Mouse (Mus musculus) intestine, embryonic 16.5 days (tissue): Measurements from ENCODE around the gene Gabarap. TPM values are rescaled to one million over a fixed set of nuclear protein-coding genes. Genes with fewer than 3 reads are reported as not detected.
A peak's percentile ranks its signal among the peaks of the same experiment; 100 is the strongest.

Experiments
- ATAC-seq: fragments of 200-750 bp; cut with Nextera tagmentation; 2 replicates; pipeline ENCODE4 v1.8.0; 2017; ENCODE audit warnings: moderate TSS enrichment, moderate library complexity
- H3K27ac ChIP-seq: fragments of 300-500 bp; sonication (generic); 2 replicates; pipeline ENCODE4 v1.5.1; 2014; ENCODE audit warnings: mild to moderate bottlenecking, low read length
- H3K27me3 ChIP-seq: fragments of 300-500 bp; sonication (generic); replicated peaks from 2 replicates; pipeline ENCODE4 v1.6.1; 2014; ENCODE audit warnings: low read length, control low read depth, mixed read lengths; ENCODE audit not compliant: control insufficient read depth, insufficient read depth
- H3K36me3 ChIP-seq: fragments of 300-500 bp; sonication (generic); 2 replicates; pipeline ENCODE4 v1.6.1; 2014; ENCODE audit warnings: low read length, control low read depth; ENCODE audit not compliant: control insufficient read depth, insufficient read depth
- H3K4me1 ChIP-seq: fragments of 300-500 bp; sonication (generic); 2 replicates; pipeline ENCODE4 v1.6.1; 2014; ENCODE audit warnings: low read length, control low read depth, mixed read lengths; ENCODE audit not compliant: control insufficient read depth, insufficient read depth
- H3K4me2 ChIP-seq: fragments of 300-500 bp; sonication (generic); 2 replicates; pipeline ENCODE4 v1.6.1; 2014; ENCODE audit warnings: low read depth, low read length, control low read depth
- H3K4me3 ChIP-seq: fragments of 300-500 bp; sonication (generic); 2 replicates; pipeline ENCODE4 v1.5.1; 2014; ENCODE audit warnings: mild to moderate bottlenecking, low read length
- H3K9ac ChIP-seq: fragments of 300-500 bp; sonication (generic); 2 replicates; pipeline ENCODE4 v1.6.1; 2014; ENCODE audit warnings: low read depth, low read length
- H3K9me3 ChIP-seq: fragments of 300-500 bp; sonication (generic); 2 replicates; pipeline ENCODE4 v1.6.1; 2016; ENCODE audit warnings: low read length, control low read depth; ENCODE audit not compliant: control insufficient read depth
- whole genome bisulfite sequencing: fragments of 180-500 bp; shearing (Covaris S2); extraction: QIAGEN DNeasy Blood & Tissue Kit; methylation state at CpG from one replicate; pipeline ENCODE4 v1.1.7; 2014; 5-methylcytosine and 5-hydroxymethylcytosine counted together
- polyA plus RNA-seq: library from polyadenylated mRNA; unstranded; fragments of >200 nt; fragmentation: Nextera tagmentation; extraction: Ambion mirVana; gene quantifications from 2 replicates; pipeline ENCODE4 v1.2.1, GENCODE M21; 2015

Gabarap gene
- polyA plus RNA-seq = 639 and 679 TPM in 2 replicates

GRCm38 (mm10) chr11:69990850-69991691 is at the start of gene Gabarap:
Gene Gabarap (plus strand): TSS chr11:69991143.
- peak; percentile 72 for ATAC-seq
- Histone ChIP-seq H3K9me3 (no peaks in the 10 kb centered on the region), H3K4me1 (peaks cover 16% of the 10 kb centered on the region), H3K27ac (peak within 1 kb of the TSS; percentile 90), H3K9ac (peak within 1 kb of the TSS; percentile 86), H3K27me3 (no peaks in the 10 kb centered on the region), H3K4me3 (peak within 1 kb of the TSS; percentile 81), H3K4me2 (peak within 1 kb of the TSS; percentile 65), H3K36me3 (peaks cover 20% of the 10 kb centered on the region)
- WGBS = under 1% methylated on average over 40 of the region's 40 CpGs

- no peak overlapping the region for H3K4me3 ChIP-seq
- H3K4me2 ChIP-seq = no peak overlapping the region
- H3K9me3 ChIP-seq = no peaks in the 10 kb centered on the region
- WGBS = 76% methylated on average over 13 of the region's 13 CpGs
- no peak overlapping the region for H3K27ac ChIP-seq
- no peak for ATAC-seq
- H3K9ac ChIP-seq = no peak overlapping the region
- peaks cover 6% of the 10 kb centered on the region for H3K4me1 ChIP-seq
- H3K27me3 ChIP-seq = no peaks in the 10 kb centered on the region
- H3K36me3 ChIP-seq = no peaks in the 10 kb centered on the region; the same call in 1 of the 2 replicates
Observed at GRCm38 (mm10) chr11:69945216-69945615, 45.7 kb upstream of the Gabarap start.

GRCm38 (mm10) chr11:69945997-69946891 is 44.7 kb upstream of the Gabarap start:
- H3K27me3 ChIP-seq = no peaks in the 10 kb centered on the region
- H3K4me2 ChIP-seq = peak overlapping the region; percentile 83
- peak overlapping the region; percentile 53; the same call in 1 of the 2 replicates for H3K4me3 ChIP-seq
- no peaks in the 10 kb centered on the region for H3K9me3 ChIP-seq
- 0 out of 2 replicates have a peak overlapping the region, but pooled peaks have one; percentile 53 for H3K27ac ChIP-seq
- 86% methylated on average over 18 of the region's 18 CpGs for WGBS
- 0 out of 2 replicates have a peak overlapping the region, but pooled peaks have one; percentile 21 for H3K9ac ChIP-seq
- no peak for ATAC-seq
- H3K4me1 ChIP-seq = peaks cover 6% of the 10 kb centered on the region
- no peaks in the 10 kb centered on the region; the same call in 1 of the 2 replicates for H3K36me3 ChIP-seq

GRCm38 (mm10) chr11:69947337-69948065 is 43.4 kb upstream of the Gabarap start:
- WGBS = 3% methylated on average over 29 of the region's 29 CpGs
- Histone ChIP-seq H3K9ac (peak overlapping the region; percentile 54), H3K27me3 (no peaks in the 10 kb centered on the region), H3K4me3 (peak overlapping the region; percentile 53), H3K36me3 (no peaks in the 10 kb centered on the region; the same call in 1 of the 2 replicates), H3K9me3 (no peaks in the 10 kb centered on the region), H3K27ac (peak overlapping the region; percentile 53), H3K4me2 (peak overlapping the region; percentile 83), H3K4me1 (peaks cover 6% of the 10 kb centered on the region)
- ATAC-seq = peak; percentile 26

- H3K27ac ChIP-seq = peak within 1 kb of the TSS; percentile 53
- no peaks in the 10 kb centered on the region for H3K27me3 ChIP-seq
- ATAC-seq = peak; percentile 94
- peaks cover 6% of the 10 kb centered on the region for H3K4me1 ChIP-seq
- peak within 1 kb of the TSS; percentile 54 for H3K9ac ChIP-seq
- peak within 1 kb of the TSS; percentile 53 for H3K4me3 ChIP-seq
- H3K36me3 ChIP-seq = no peaks in the 10 kb centered on the region; the same call in 1 of the 2 replicates
- no peaks in the 10 kb centered on the region for H3K9me3 ChIP-seq
- under 1% methylated on average over 34 of the region's 34 CpGs for WGBS
- peak within 1 kb of the TSS; percentile 83 for H3K4me2 ChIP-seq
Observed at GRCm38 (mm10) chr11:69948066-69948762, 42.7 kb upstream of the Gabarap start, which contains the start of gene Slc2a4. Gene Slc2a4 (minus strand): TSS chr11:69948188.

- Histone ChIP-seq H3K36me3 (no peaks in the 10 kb centered on the region; the same call in 1 of the 2 replicates), H3K27ac (peak overlapping the region; percentile 53), H3K9me3 (no peaks in the 10 kb centered on the region), H3K4me1 (peaks cover 6% of the 10 kb centered on the region), H3K27me3 (no peaks in the 10 kb centered on the region), H3K9ac (peak overlapping the region; percentile 54), H3K4me3 (peak overlapping the region; percentile 53), H3K4me2 (peak overlapping the region; percentile 83)
- peak; percentile 48 for ATAC-seq
- 0% methylated on average over 14 of the region's 14 CpGs for WGBS
Observed at GRCm38 (mm10) chr11:69948763-69949150, 42.2 kb upstream of the Gabarap start.

- H3K9me3 ChIP-seq = no peaks in the 10 kb centered on the region
- 45% methylated on average over 4 of the region's 4 CpGs for WGBS
- H3K27me3 ChIP-seq = no peaks in the 10 kb centered on the region
- peaks cover 6% of the 10 kb centered on the region for H3K4me1 ChIP-seq
- no peak overlapping the region for H3K4me3 ChIP-seq
- ATAC-seq = no peak
- H3K4me2 ChIP-seq = no peak overlapping the region
- no peak overlapping the region for H3K27ac ChIP-seq
- H3K36me3 ChIP-seq = no peaks in the 10 kb centered on the region
- no peak overlapping the region for H3K9ac ChIP-seq
Observed at GRCm38 (mm10) chr11:69950807-69951459, 40.0 kb upstream of the Gabarap start.

- WGBS = 43% methylated on average over 1 of the region's 1 CpGs
- H3K4me1 ChIP-seq = peaks cover 6% of the 10 kb centered on the region
- no peak overlapping the region for H3K27ac ChIP-seq
- H3K36me3 ChIP-seq = no peaks in the 10 kb centered on the region
- no peaks in the 10 kb centered on the region for H3K27me3 ChIP-seq
- no peak overlapping the region for H3K9ac ChIP-seq
- no peak for ATAC-seq
- H3K4me3 ChIP-seq = no peak overlapping the region
- H3K9me3 ChIP-seq = no peaks in the 10 kb centered on the region
- no peak overlapping the region for H3K4me2 ChIP-seq
Observed at GRCm38 (mm10) chr11:69952274-69952673, 38.7 kb upstream of the Gabarap start.
